Mouse (Mus musculus): Measurements from ENCODE around the gene Ppl. TPM values are rescaled to one million over a fixed set of nuclear protein-coding genes. Genes with fewer than 3 reads are reported as not detected.

Gene Ppl
- polyA plus RNA-seq, 1 experiment from 2014 or later, result 1.3 TPM

DNA sequence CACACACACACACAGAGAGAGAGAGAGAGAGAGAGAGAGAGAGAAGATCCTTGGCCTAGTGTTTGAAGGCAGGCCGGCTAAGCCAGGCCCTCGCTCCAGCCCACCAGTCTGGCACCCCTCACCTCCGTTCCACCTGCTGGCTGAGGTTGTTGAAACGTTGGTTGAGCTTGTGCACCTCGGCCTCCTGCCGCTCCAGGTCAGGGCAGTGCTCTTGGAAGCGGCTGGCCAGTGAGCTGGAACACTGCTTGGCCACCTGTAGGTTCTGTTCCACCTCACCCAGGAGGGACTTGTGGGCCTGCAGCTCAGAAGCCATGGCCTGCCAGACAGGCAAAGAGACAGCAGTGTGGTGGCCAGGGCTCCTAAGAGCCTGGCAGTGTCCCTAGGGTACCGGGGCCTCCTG, 35.7 kb downstream of the Ppl start:
- 83% methylated on average over 8 of the region's 8 CpGs for WGBS
- Histone ChIP-seq H3K36me3 (ENCODE audit: control insufficient read depth, insufficient read depth, low read length) (no peaks in the 10 kb centered on the region), H3K27me3 (ENCODE audit: control insufficient read depth, insufficient read depth, low read length) (no peaks in the 10 kb centered on the region; the same call in 1 of the 2 replicates), H3K27ac (replicated peaks in 1 of 2; ENCODE audit: control insufficient read depth in 1 of 2, insufficient read depth in 1 of 2, low read depth in 2 of 2, low read length in 2 of 2) (no peak overlapping the region), H3K9me3 (ENCODE audit: control insufficient read depth, low read length) (no peaks in the 10 kb centered on the region), H3K4me1 (ENCODE audit: control insufficient read depth in 2 of 2, insufficient read depth in 2 of 2, low read length in 2 of 2) (no peaks in the 10 kb centered on the region), H3K4me2 (ENCODE audit: low read length) (no peak overlapping the region), H3K9ac (ENCODE audit: low read length) (no peak overlapping the region), H3K4me3 (ENCODE audit: control insufficient read depth in 1 of 2, insufficient read depth in 1 of 2, low read depth in 1 of 2, low read length in 2 of 2) (no peak overlapping the region)
- ATAC-seq (ENCODE audit: insufficient number of reproducible peaks, insufficient read depth, low FRiP score, low read depth), result no peak

DNA sequence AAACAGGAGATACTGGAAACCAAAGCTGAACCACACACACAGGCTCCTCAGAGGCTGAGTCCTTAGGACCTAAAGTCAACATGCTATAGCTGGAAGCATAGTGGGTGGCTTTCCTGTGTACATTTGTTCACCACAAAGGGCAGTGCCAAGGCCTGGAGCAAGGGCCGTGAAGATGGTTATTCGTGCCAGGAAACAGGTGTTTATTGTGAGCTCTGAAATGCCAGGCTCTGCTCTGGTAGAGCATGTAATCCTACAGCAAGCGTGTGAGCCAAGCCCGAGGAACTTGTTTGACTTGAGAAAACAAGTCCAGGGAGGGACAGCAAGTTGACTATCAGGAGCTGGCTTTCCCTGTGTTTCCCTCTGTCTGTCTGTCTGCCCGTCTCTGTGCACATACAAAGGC, 38.9 kb downstream of the Ppl start:
- H3K4me2 ChIP-seq (ENCODE audit: low read length), result no peak overlapping the region
- H3K9me3 ChIP-seq (ENCODE audit: control insufficient read depth, low read length), result no peaks in the 10 kb centered on the region
- no peak overlapping the region for H3K4me3 ChIP-seq (ENCODE audit: control insufficient read depth in 1 of 2, insufficient read depth in 1 of 2, low read depth in 1 of 2, low read length in 2 of 2)
- H3K27me3 ChIP-seq (ENCODE audit: control insufficient read depth, insufficient read depth, low read length), result no peaks in the 10 kb centered on the region
- 85% methylated on average over 5 of the region's 5 CpGs for WGBS
- H3K9ac ChIP-seq (ENCODE audit: low read length), result no peak overlapping the region
- no peak for ATAC-seq (ENCODE audit: insufficient number of reproducible peaks, insufficient read depth, low FRiP score, low read depth)
- peaks cover 0 to 6% of the 10 kb centered on the region in 2 experiments; a peak in 2 of 4 replicates for H3K4me1 ChIP-seq (ENCODE audit: control insufficient read depth in 2 of 2, insufficient read depth in 2 of 2, low read length in 2 of 2)
- H3K36me3 ChIP-seq (ENCODE audit: control insufficient read depth, insufficient read depth, low read length), result peaks cover under 1% of the 10 kb centered on the region
- H3K27ac ChIP-seq (replicated peaks in 1 of 2; ENCODE audit: control insufficient read depth in 1 of 2, insufficient read depth in 1 of 2, low read depth in 2 of 2, low read length in 2 of 2), result no peak overlapping the region

DNA sequence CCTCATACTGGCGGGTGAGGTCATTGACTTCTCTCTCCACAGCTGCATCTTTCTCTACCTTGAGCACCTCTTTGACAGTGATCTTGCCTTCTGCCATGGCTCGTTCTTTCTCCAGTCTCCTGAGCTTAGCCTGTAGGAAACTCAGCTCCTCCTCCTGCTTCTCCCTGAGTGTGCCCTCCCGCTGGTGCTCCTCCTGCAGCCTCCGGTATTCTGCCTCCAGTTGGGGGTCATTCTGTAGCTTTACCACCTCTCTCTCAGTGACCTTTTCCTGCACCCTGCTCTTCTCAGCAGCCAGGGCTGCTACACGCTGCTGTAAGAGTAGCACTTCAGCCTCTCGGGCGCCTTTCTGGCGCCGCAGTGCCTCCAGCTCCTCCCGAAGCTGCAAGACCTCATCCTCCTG, 43.2 kb downstream of the Ppl start:
- H3K4me1 ChIP-seq (ENCODE audit: control insufficient read depth in 2 of 2, insufficient read depth in 2 of 2, low read length in 2 of 2), result peaks cover 0 to 6% of the 10 kb centered on the region in 2 experiments; a peak in 2 of 4 replicates
- H3K4me2 ChIP-seq (ENCODE audit: low read length), result no peak overlapping the region
- peaks cover 43% of the 10 kb centered on the region for H3K36me3 ChIP-seq (ENCODE audit: control insufficient read depth, insufficient read depth, low read length)
- H3K9me3 ChIP-seq (ENCODE audit: control insufficient read depth, low read length), result no peaks in the 10 kb centered on the region
- H3K4me3 ChIP-seq (ENCODE audit: control insufficient read depth in 1 of 2, insufficient read depth in 1 of 2, low read depth in 1 of 2, low read length in 2 of 2), result no peak overlapping the region
- no peak overlapping the region for H3K9ac ChIP-seq (ENCODE audit: low read length)
- no peaks in the 10 kb centered on the region for H3K27me3 ChIP-seq (ENCODE audit: control insufficient read depth, insufficient read depth, low read length)
- H3K27ac ChIP-seq (replicated peaks in 1 of 2; ENCODE audit: control insufficient read depth in 1 of 2, insufficient read depth in 1 of 2, low read depth in 2 of 2, low read length in 2 of 2), result no peak overlapping the region
- no peak for ATAC-seq (ENCODE audit: insufficient number of reproducible peaks, insufficient read depth, low FRiP score, low read depth)
- WGBS, result 43% methylated on average over 10 of the region's 10 CpGs

DNA sequence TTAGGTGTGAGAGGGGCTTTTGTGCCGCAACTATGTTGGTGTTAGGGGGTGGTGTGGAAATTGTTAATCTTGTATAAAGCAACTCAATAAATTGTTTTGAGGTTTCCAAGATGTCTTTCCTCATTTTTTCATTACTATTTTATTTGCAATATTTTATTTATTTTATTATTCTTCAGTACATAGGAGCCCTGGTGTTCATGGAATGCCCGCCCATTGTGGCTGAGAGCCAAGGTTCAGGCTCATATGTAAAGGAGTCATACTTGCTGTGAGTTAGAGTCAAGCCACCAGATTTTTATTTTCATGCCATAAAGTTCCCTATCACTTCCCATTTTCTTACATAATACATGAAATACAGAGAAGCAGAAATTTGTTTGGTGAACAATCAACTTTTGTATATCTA, 46.0 kb downstream of the Ppl start:
- Histone ChIP-seq H3K9me3 (ENCODE audit: control insufficient read depth, low read length) (no peaks in the 10 kb centered on the region), H3K4me3 (ENCODE audit: control insufficient read depth in 1 of 2, insufficient read depth in 1 of 2, low read depth in 1 of 2, low read length in 2 of 2) (no peak overlapping the region), H3K4me1 (ENCODE audit: control insufficient read depth in 2 of 2, insufficient read depth in 2 of 2, low read length in 2 of 2) (peaks cover 0 to 6% of the 10 kb centered on the region in 2 experiments; a peak in 2 of 4 replicates), H3K4me2 (ENCODE audit: low read length) (no peak overlapping the region), H3K27me3 (ENCODE audit: control insufficient read depth, insufficient read depth, low read length) (no peaks in the 10 kb centered on the region), H3K27ac (replicated peaks in 1 of 2; ENCODE audit: control insufficient read depth in 1 of 2, insufficient read depth in 1 of 2, low read depth in 2 of 2, low read length in 2 of 2) (no peak overlapping the region), H3K9ac (ENCODE audit: low read length) (no peak overlapping the region), H3K36me3 (ENCODE audit: control insufficient read depth, insufficient read depth, low read length) (peaks cover 71% of the 10 kb centered on the region)
- no peak for ATAC-seq (ENCODE audit: insufficient number of reproducible peaks, insufficient read depth, low FRiP score, low read depth)
- WGBS, result 98% methylated on average over 2 of the region's 2 CpGs

DNA sequence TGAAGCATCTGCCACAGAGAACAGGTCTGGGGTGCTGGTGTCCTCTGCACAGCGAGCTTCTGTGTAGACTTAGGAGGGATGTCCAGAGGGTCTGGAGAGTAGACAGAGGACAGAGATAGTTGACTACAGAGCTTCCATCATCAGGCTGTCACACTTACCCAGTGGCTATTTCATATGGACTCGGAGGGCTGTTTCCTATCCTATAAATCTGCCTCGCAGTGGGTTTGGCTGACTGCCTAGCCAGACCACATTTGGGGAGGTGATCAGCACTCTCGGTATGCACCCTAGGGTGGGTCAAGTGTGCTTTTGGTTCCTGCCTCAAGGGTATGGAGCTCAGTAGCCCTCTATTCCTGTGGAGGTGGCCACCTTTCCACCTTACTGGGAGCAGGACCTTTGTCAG, 47.0 kb downstream of the Ppl start:
- Histone ChIP-seq H3K4me1 (ENCODE audit: control insufficient read depth in 2 of 2, insufficient read depth in 2 of 2, low read length in 2 of 2) (no peaks in the 10 kb centered on the region; a peak in 1 of 4 replicates), H3K9ac (ENCODE audit: low read length) (no peak overlapping the region), H3K27ac (replicated peaks in 1 of 2; ENCODE audit: control insufficient read depth in 1 of 2, insufficient read depth in 1 of 2, low read depth in 2 of 2, low read length in 2 of 2) (no peak overlapping the region), H3K4me2 (ENCODE audit: low read length) (no peak overlapping the region), H3K36me3 (ENCODE audit: control insufficient read depth, insufficient read depth, low read length) (peaks cover 76% of the 10 kb centered on the region), H3K4me3 (ENCODE audit: control insufficient read depth in 1 of 2, insufficient read depth in 1 of 2, low read depth in 1 of 2, low read length in 2 of 2) (no peak overlapping the region), H3K9me3 (ENCODE audit: control insufficient read depth, low read length) (no peaks in the 10 kb centered on the region), H3K27me3 (ENCODE audit: control insufficient read depth, insufficient read depth, low read length) (no peaks in the 10 kb centered on the region)
- WGBS, result 91% methylated on average over 4 of the region's 4 CpGs
- ATAC-seq (ENCODE audit: insufficient number of reproducible peaks, insufficient read depth, low FRiP score, low read depth), result no peak

DNA sequence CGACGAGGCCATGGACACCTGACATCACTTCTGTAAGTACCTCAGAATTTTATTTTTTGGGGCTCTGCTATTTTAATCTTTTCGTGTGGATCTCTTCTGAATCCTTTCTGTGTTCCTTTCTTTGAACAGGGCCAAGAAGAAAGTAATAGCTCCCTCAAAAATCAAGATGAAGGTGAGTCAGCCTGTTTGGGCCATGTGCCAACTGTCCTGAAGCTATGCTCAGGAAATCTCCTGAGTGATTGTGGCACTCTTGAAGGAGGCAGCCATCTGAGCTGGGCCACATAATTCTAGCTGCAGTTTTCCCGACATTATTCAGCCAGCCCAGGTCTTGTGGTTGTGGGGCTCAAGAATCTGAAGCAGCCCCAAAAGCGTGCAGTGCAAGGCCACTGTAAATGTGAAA, 57.9 kb downstream of the Ppl start:
- no peaks in the 10 kb centered on the region for H3K9me3 ChIP-seq (ENCODE audit: control insufficient read depth, low read length)
- no peaks in the 10 kb centered on the region for H3K27me3 ChIP-seq (ENCODE audit: control insufficient read depth, insufficient read depth, low read length)
- WGBS, result 85% methylated on average over 5 of the region's 5 CpGs
- no peak overlapping the region for H3K4me2 ChIP-seq (ENCODE audit: low read length)
- no peak for ATAC-seq (ENCODE audit: insufficient number of reproducible peaks, insufficient read depth, low FRiP score, low read depth)
- no peak overlapping the region for H3K9ac ChIP-seq (ENCODE audit: low read length)
- H3K27ac ChIP-seq (replicated peaks in 1 of 2; ENCODE audit: control insufficient read depth in 1 of 2, insufficient read depth in 1 of 2, low read depth in 2 of 2, low read length in 2 of 2), result no peak overlapping the region
- no peak overlapping the region for H3K4me3 ChIP-seq (ENCODE audit: control insufficient read depth in 1 of 2, insufficient read depth in 1 of 2, low read depth in 1 of 2, low read length in 2 of 2)
- peaks cover 97% of the 10 kb centered on the region for H3K36me3 ChIP-seq (ENCODE audit: control insufficient read depth, insufficient read depth, low read length)
- H3K4me1 ChIP-seq (ENCODE audit: control insufficient read depth in 2 of 2, insufficient read depth in 2 of 2, low read length in 2 of 2), result no peaks in the 10 kb centered on the region

DNA sequence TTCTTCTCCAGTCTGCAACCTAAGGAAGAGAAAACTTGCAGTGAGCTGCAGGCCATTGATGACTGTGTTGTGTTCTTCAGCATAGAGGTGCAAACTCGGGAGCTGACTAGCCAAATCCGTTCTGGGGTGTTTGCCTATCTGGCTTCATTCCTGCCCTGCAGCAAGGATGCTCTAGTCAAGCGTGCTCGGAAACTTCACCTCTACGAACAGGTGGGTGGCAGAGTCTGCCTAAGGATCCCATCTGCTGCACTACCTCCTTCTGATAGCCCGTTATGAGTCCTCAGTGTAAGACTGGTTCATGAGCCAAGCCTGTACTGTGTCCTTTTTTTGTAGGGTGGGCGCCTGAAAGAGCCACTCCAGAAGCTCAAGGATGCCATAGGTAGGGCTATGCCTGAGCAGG, 60.2 kb downstream of the Ppl start:
- Histone ChIP-seq H3K36me3 (ENCODE audit: control insufficient read depth, insufficient read depth, low read length) (peaks cover 96% of the 10 kb centered on the region), H3K4me2 (ENCODE audit: low read length) (no peak overlapping the region)

DNA sequence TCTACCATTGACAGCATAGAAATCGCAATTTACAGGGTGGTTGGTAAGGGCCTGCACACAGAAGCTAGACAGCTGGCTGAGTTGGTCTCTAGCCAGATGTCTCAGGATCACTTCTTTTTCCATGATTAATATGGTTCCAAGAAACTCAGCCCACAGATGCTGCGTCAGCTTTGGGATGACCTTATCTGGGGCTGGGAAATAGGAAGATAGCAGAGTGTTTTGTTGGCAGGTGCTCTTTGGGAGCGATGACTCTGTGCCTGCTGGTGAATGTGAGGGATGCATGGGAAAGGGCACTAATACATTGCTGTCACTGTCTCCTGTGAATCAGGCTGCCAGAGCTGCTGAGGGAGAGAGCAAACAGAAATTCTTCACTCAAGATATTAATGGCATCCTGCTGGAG, 61.9 kb downstream of the Ppl start:
- no peaks in the 10 kb centered on the region for H3K27me3 ChIP-seq (ENCODE audit: control insufficient read depth, insufficient read depth, low read length)
- ATAC-seq (ENCODE audit: insufficient number of reproducible peaks, insufficient read depth, low FRiP score, low read depth), result no peak
- H3K4me1 ChIP-seq (ENCODE audit: control insufficient read depth in 2 of 2, insufficient read depth in 2 of 2, low read length in 2 of 2), result no peaks in the 10 kb centered on the region
- H3K36me3 ChIP-seq (ENCODE audit: control insufficient read depth, insufficient read depth, low read length), result peaks cover 95% of the 10 kb centered on the region
- WGBS, result 73% methylated on average over 3 of the region's 3 CpGs
- H3K9ac ChIP-seq (ENCODE audit: low read length), result no peak overlapping the region
- no peak overlapping the region for H3K27ac ChIP-seq (replicated peaks in 1 of 2; ENCODE audit: control insufficient read depth in 1 of 2, insufficient read depth in 1 of 2, low read depth in 2 of 2, low read length in 2 of 2)
- H3K9me3 ChIP-seq (ENCODE audit: control insufficient read depth, low read length), result no peaks in the 10 kb centered on the region
- no peak overlapping the region for H3K4me2 ChIP-seq (ENCODE audit: low read length)
- no peak overlapping the region for H3K4me3 ChIP-seq (ENCODE audit: control insufficient read depth in 1 of 2, insufficient read depth in 1 of 2, low read depth in 1 of 2, low read length in 2 of 2)

More for the DNA sequence above, 60.2 kb downstream of the Ppl start:
- H3K9me3 ChIP-seq (ENCODE audit: control insufficient read depth, low read length), result no peaks in the 10 kb centered on the region
- no peaks in the 10 kb centered on the region for H3K27me3 ChIP-seq (ENCODE audit: control insufficient read depth, insufficient read depth, low read length)
- WGBS, result 89% methylated on average over 7 of the region's 7 CpGs
- no peak for ATAC-seq (ENCODE audit: insufficient number of reproducible peaks, insufficient read depth, low FRiP score, low read depth)
- H3K27ac ChIP-seq (replicated peaks in 1 of 2; ENCODE audit: control insufficient read depth in 1 of 2, insufficient read depth in 1 of 2, low read depth in 2 of 2, low read length in 2 of 2), result no peak overlapping the region
- H3K4me3 ChIP-seq (ENCODE audit: control insufficient read depth in 1 of 2, insufficient read depth in 1 of 2, low read depth in 1 of 2, low read length in 2 of 2), result no peak overlapping the region
- H3K4me1 ChIP-seq (ENCODE audit: control insufficient read depth in 2 of 2, insufficient read depth in 2 of 2, low read length in 2 of 2), result no peaks in the 10 kb centered on the region
- no peak overlapping the region for H3K9ac ChIP-seq (ENCODE audit: low read length)

Measured in heart, embryonic 14.5 days (tissue).